Mouse (Mus musculus): ENCODE measurements at regions not wholly inside any gene's neighbourhood (a gene's known extent, or its start where the extent isn't known, plus 50 kb on each side); places are given as distances from the start of the nearest gene placed in this dataset.

- no peak for DNase-seq (ENCODE audit: low read depth)
These were observed 53.9 kb upstream of the Fmo9 start for GRCm38 (mm10) chr1:166735545-166735944.

DNA sequence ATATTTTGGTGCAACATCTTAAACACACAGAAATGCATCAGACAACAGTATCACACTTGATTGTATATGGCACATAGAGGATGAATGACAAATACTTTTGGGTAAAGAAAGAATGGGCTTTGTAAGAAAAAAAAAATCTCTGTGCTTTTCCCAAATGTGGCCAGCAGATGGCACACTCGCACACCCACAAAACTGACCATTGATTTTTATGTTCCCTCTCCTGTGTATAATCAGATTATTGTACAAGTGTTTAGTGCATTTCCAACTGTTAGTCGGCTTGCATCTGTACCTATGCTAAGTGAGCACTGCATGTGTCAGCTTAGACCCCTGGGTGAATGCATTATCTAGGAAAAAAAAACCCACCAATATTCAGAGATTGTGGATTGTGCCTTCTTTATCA, 56.4 kb upstream of the Fmo9 start:
- peak; percentile 25 for DNase-seq (ENCODE audit: low read depth)

GRCm38 (mm10) chr1:166750236-166750635, 68.6 kb upstream of the Fmo9 start:
- no peak for DNase-seq (ENCODE audit: low read depth)

GRCm38 (mm10) chr1:166750777-166751176, 69.1 kb upstream of the Fmo9 start:
- DNase-seq (ENCODE audit: low read depth) = no peak

- DNase-seq (ENCODE audit: low read depth) = no peak
These were observed 69.8 kb upstream of the Fmo9 start for GRCm38 (mm10) chr1:166751436-166751835.

GRCm38 (mm10) chr1:166752990-166753709, 71.5 kb upstream of the Fmo9 start:
- DNase-seq (ENCODE audit: low read depth) = no peak

DNA sequence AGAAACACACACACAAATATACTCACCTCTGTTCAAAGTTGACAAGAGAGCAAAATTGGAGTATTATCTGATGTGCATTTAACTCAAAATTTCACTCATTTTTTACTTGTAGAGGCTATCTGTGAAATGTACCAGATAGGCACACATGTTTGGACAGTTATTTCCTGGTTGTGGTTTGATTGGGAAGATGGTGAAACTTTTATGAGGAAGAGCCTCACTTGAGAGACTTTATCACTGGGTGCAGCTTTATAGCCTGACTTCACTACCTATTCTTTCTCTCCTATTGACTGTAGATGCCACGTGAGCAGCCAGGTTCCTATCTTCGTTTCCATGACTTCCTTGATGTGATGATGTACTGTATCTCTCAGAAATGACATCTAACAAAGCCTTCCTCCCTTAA, 77.3 kb upstream of the Fmo9 start:
- DNase-seq (ENCODE audit: low read depth) = no peak

DNA sequence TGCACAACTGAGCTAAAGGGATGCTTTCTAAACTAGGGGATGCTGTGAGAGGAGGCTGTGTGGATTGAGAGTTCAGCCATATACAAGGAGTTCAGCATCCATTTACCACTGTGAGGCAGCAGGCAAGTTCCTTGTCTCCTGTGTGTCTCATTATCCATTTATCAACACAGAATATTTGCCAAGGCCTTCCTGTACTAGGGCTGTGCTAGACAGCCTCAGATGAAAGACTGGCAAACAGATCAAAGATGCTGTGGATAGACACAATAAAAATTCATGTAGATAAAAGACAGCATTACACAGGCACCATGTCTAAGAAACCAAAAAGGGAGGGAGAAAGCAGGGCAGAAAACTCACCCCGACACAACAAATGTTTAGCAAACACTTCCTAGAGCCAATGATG, 91.5 kb upstream of the Fmo9 start:
- no peak for DNase-seq (ENCODE audit: low read depth)

DNA sequence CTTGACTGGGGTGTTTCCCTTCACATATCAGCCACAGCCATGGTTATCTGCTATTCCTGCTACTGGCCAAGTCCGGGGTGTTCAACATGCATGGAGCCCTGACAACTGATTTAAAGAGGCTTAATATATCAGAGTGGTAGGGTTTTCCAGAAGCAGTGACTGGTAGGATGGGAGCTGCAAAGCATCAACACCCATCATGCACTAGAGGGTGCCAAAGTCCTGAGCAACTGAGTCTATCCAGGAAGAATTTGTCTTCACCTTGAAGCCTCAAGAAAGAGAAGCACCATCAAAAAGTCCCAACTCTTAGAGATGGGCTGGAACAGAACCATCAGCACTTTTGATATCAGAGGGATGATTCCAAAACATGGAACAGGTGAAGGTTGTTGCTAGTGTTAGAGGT, 100.5 kb upstream of the Fmo9 start:
- peak; percentile 1 for DNase-seq (ENCODE audit: low read depth)

GRCm38 (mm10) chr1:166787945-166788344, 106.3 kb upstream of the Fmo9 start:
- DNase-seq (ENCODE audit: low read depth) = no peak

DNA sequence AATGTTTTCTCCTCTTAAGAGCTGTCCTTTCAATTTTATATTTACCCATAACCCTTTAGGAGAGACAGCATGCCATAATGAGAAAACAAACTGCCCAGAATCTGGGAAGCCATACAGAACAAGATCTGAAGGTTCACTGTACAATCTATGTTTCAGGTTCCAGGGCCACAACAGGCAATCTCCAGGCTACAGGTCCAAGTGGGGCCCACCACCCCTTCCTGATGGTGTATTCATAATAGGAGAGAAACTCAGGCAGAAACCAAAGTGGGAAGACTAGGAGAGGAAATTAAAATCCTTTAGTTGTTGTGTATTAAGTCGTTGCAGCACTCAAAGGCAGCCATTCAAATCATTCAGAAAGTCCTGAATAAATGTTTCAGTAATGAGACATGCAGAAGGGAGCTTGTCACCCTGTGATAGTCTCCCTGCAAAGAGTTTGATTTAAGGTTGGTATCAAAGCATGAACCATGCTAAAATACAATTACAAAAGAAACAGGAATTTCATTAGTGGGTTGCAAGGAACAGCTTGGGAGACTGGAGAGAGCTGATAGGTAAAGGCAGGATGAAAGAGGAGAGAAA, 107.3 kb upstream of the Fmo9 start:
- DNase-seq (ENCODE audit: low read depth) = no peak

DNA sequence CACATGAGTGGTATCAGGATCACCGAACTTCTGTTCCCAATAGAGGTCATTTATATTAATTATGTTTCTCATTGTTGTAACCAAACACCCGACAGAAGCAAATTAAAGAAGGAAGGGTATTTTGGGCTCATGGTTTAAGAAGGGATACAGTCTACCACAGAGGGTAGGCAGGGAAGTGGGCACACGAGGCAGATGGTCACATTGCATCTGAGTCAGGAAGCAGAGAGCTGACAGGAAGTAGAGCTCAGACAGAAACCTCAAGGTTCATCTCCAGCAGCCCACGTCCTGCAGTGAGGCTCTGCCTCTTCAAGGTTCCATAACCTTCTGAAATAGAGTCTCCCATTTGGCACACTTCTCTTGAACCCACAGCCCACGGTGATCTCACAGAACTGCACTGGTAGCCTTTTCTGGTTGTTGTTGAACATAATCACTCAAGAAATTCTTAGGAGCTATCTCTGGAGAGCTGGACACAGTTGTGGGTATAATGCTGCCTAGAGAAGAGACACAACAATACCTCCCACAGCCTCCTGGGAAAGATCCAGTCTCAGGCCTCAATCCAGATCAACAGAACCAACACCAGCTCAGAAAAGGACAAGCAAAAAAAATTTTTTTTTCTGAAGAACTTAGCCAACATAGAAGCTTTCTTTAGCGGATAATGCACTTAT, 111.5 kb upstream of the Fmo9 start:
- no peak for DNase-seq (ENCODE audit: low read depth)

DNA sequence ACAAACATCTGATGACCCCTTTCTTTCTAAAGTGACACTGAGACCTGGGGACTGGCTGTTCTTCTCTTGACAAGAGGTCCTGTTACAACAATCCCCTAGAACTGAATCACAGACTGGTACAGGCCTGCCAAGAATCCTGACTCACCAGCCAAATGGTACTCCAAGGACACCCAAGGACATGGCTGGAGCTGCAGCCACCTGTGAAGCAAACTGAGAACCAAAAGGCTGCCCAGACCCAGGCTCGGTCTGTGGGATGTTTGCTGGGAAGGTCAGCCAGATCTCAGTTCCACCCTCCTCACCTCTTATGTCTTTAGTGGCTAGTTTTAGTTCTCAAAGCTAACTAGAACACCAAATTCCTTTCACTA, 112.1 kb upstream of the Fmo9 start:
- DNase-seq (ENCODE audit: low read depth) = no peak

GRCm38 (mm10) chr1:166794622-166795244, 113.1 kb upstream of the Fmo9 start:
- no peak for DNase-seq (ENCODE audit: low read depth)

- no peak for DNase-seq (ENCODE audit: low read depth)
These were observed 114.0 kb upstream of the Fmo9 start for GRCm38 (mm10) chr1:166795613-166796012.

DNA sequence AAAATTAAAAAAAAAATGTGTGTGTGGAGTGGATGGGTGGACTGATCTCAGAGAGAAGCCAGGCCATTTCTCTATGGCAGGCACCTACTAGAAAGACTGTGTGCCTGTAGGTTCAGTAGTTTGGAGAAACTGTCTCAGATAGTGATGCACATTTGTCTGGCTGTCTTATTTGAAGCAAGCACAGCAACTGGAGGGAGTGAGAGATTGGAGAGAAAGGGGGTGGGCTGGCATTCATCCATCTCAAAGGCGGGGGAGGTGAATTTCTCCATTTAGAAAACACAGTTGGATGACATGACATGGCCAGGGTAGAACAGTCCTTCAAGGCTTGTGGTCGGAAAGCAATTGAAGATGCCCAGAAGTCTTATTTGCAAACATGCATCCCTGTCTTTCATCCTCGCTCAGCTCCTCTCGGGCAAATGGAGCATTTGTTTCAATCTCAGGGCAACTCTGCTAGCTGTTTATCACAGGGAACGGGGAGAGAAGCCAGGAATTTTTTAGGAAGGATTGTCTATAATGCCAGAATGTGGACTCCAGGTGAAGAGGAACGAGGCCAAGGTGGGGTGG, 114.8 kb upstream of the Fmo9 start:
- DNase-seq (ENCODE audit: low read depth) = no peak

DNA sequence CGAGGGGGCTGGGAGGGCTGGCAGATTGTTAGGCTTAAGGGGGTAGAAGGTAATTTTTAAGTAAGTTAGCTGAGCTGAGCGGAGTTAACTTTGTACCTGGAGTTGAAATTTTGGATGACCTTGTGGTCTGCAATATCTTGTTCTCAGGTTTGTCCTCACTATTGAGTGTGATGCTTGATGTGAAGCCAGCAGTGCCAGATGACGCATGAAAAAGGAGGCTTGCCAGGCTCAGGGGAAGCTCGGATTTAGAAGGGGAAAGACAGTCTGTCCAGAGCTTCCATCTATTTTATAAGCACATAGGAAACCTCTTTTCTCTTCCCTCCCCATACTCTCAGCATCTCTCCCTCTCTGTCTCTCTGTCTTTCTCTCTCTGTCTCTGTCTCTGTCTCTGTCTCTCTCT, 115.3 kb upstream of the Fmo9 start:
- no peak for DNase-seq (ENCODE audit: low read depth)

GRCm38 (mm10) chr1:166800953-166801603, 119.4 kb upstream of the Fmo9 start:
- DNase-seq (ENCODE audit: low read depth) = no peak

- DNase-seq (ENCODE audit: low read depth) = no peak
These were observed 120.3 kb upstream of the Fmo9 start for GRCm38 (mm10) chr1:166801929-166802328.

GRCm38 (mm10) chr1:166803928-166804327, 122.3 kb upstream of the Fmo9 start:
- DNase-seq (ENCODE audit: low read depth) = no peak

DNA sequence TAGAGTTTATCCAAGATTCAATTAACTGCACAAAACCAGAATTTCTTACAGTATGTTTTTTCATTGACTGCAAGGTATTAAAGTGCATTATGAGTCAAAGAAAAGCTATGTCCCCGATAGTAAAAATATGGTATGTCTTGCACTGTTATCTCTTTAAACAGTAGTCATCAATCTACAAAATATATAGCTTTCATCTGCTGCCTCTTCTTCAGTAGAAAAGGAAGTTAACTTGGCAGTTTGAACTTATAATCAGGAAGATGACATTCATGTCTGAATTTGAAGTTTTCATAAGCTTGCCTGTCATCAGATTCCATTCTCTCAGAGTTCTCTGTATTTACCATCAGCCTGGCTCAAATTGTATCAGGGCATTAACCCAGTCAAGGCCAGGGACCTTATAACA, 122.7 kb upstream of the Fmo9 start:
- no peak for DNase-seq (ENCODE audit: low read depth)

All from induced T-regulatory cell, adult 2 months (primary cell).